Mouse (Mus musculus): ENCODE results near the gene Ndufa7.
A peak's percentile ranks its signal among the peaks of the same experiment; 100 is the strongest.
"Not testable (repeated sequence)": the region's sequence is repeated elsewhere in the genome, so short reads cannot be mapped to it uniquely, and the experiment has no call there.

Ndufa7 gene

GRCm38 (mm10) chr17:33811142-33811516 lies 13.2 kb upstream of the Ndufa7 start:
- DNase-seq (ENCODE audit: low spot score in 2 of 2), result no peak

GRCm38 (mm10) chr17:33812475-33812874 lies 11.9 kb upstream of the Ndufa7 start:
- DNase-seq (ENCODE audit: low spot score in 2 of 2), result no peak

- no peak for DNase-seq (ENCODE audit: low spot score in 2 of 2)
Measured at GRCm38 (mm10) chr17:33812990-33813389, 11.4 kb upstream of the Ndufa7 start.

DNA sequence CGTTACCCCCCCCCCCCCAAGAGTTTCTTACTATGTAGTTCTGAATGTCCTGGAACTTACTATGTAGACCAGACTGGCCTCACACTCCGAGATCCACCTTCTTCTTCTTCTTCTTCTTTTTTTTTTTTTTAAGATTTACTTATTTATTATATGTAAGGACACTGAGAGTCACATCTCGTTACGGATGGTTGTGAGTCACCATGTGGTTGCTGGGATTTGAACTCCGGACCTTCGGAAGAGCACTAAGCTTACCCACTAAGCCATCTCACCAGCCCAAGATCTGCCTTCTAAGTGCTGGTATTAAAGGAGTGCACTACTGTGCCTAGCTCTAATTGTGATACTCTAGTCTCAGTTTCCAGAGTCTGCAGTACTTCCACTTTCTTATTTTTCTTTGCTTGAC lies 9.0 kb upstream of the Ndufa7 start:
- DNase-seq (ENCODE audit: low spot score in 2 of 2), result no peak

DNA sequence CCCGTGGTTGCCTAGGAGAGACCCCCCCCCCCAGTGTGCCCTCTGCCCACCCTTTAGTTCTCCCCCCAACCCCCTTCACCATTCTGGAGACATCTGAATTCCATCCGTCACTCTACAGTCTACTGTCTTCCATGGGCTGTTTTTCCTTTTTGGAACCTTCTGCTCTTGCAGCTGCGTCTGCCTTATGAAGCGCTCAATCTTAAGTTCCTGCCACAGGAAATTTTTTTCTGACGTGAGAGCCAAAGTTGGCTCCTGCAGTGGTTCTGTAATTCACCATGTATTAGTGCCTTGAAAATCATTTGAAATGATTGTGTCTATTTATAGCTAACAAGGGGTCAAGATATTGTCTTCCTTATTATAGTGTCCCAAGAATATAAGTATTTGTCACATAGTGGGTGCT lies 7.8 kb upstream of the Ndufa7 start:
- no peak for DNase-seq (ENCODE audit: low spot score in 2 of 2)

- DNase-seq (ENCODE audit: low spot score in 2 of 2), result peak; percentile 78 to 80
Measured at GRCm38 (mm10) chr17:33817184-33817968, 7.0 kb upstream of the Ndufa7 start.

DNA sequence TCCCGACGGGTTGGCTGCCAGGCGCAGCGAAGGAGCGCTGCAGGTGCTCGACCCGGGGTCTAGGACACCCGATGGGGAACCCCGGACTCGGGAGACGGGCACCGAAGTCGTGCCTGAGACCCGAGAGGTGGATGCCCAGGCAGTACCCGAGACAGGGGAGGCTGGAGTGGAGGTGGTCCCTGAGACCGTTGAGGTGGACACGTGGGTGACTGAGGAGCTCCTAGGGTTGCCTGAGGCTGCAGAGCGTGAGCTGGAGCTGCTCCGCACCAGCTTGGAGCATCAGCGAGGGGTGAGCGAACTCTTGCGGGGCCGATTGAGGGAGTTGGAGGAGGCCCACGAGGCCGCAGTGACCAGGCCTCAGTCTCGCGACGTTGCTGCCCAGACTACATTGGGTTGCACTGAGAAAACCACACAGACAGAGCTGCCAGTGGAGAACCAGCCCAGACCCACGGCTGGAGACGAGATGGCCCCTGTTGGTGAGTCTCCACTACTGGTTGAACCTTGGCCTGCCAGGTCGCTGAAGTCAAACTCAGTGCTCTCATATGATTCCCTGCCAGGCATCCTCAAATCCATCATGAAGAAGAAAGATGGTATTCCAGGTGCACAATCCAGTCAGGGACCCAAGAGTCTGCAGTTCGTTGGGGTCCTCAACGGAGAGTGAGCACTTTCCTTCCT lies 6.3 kb upstream of the Ndufa7 start:
- no peak for DNase-seq (ENCODE audit: low spot score in 2 of 2)

- no peak for DNase-seq (ENCODE audit: low spot score in 2 of 2)
Measured at GRCm38 (mm10) chr17:33822436-33822959, 1.9 kb upstream of the Ndufa7 start.

- not testable (repeated sequence) for DNase-seq (ENCODE audit: low spot score in 2 of 2)
Measured at GRCm38 (mm10) chr17:33823171-33823570, 1.2 kb upstream of the Ndufa7 start.

DNA sequence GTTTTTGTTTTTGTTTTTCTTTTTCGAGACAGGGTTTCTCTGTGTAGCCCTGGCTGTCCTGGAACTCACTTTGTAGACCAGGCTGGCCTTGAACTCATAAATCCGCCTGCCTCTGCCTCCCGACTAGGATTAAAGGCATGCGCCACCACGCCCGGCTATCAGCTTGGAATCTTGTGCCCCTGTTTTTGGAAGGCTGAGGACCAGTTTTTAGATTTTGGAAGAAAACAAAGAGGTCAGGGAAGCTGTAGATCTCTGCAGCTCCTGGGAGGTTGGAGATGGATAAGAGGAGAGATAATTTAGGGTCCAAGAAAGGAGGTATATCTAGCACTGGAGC lies 592 bp downstream of the Ndufa7 start:
- not testable (repeated sequence) for DNase-seq (ENCODE audit: low spot score in 2 of 2)

- DNase-seq (ENCODE audit: low spot score in 2 of 2), result no peak
Measured at GRCm38 (mm10) chr17:33825462-33825861, 1.1 kb downstream of the Ndufa7 start.

DNA sequence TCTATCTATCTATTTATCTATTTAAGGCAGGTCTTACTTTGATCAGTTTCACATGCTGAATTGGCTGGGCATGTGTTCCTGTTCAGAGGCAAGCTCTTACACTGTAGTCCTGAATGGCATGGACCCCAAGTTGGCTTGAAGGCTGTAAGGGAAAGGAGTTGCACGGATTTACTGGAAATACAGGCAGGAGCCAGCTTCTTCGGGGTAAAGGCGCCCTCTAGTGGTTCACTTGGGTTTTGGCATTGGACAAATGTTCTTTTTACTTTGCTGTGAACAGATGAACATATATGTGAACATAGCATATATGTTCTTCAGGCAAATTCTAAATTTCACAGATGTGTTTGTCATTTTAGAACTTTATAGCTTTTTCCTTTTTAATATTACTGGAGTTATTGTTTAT lies 2.5 kb downstream of the Ndufa7 start:
- DNase-seq (ENCODE audit: low spot score in 2 of 2), result peak in 1 of 2 experiments; percentile 67

- no peak for DNase-seq (ENCODE audit: low spot score in 2 of 2)
Measured at GRCm38 (mm10) chr17:33828892-33829291, 4.5 kb downstream of the Ndufa7 start.

- DNase-seq (ENCODE audit: low spot score in 2 of 2), result no peak
Measured at GRCm38 (mm10) chr17:33829561-33829960, 5.2 kb downstream of the Ndufa7 start.

DNA sequence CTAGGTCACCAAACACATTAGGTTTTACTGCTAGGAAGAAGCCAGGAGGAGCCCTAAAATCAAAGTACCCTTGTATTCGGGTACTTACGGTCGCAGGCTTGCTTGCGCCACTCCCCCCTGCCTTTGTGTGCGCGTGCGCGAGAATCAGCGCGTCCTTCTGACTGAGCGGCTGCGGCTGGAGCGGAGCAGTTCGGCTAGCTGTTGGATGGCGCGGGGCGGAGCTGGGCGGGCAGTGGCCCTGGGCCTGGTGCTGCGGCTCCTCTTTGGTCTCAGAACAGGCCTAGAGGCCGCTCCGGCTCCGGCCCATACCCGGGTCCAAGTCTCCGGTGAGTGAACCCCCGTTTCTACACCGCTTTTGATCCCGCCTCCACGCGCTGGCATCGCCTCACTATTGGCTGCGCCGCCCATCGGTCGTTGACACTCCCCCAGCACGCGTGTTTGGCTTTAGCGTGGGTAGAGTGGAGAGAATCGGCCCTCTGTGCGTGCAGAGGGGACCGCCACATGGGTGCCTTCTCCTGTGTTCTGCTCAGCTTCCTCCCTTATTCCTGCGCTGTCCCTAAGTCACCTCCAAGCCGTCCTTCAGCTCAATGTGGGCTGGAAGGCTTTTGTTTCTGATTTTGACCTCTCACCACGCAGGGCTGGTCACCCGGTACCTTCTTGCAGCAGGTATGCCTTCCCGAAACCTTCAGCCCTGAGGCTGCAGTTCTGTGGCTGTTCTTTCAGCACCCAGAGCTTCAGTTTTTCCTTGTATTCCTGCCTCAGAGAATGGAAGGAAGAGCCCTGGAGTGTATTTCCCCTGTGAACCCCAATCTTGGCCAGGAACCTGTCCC lies 18.8 kb downstream of the Ndufa7 start, which contains the start of gene Cd320:
Gene Cd320, plus strand, starts transcription at position 126 of the 830 bp plus-strand sequence.
- DNase-seq (ENCODE audit: low spot score in 2 of 2), result peak; percentile 84 to 89

DNA sequence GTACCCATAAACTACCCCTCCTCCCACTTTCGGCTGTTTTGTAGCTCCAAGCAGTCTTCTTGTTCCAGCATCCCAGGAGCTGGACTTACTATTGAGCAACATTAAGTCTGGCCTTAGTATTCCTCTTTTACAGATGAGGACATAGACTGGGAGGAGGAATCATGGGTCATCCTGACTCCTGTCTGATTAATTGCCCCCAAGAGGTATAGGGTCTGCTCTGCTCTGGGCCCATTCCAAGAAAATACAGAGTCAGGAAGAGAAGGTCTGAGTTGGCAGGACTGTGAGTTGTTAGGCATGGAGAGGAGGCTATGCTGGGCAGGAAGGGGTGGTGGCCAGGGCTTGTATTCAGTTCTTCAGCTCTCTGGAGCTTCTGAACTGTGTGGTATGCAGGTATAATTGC lies 19.8 kb downstream of the Ndufa7 start:
- DNase-seq (ENCODE audit: low spot score in 2 of 2), result no peak

GRCm38 (mm10) chr17:33848139-33848538 lies 23.8 kb downstream of the Ndufa7 start:
- DNase-seq (ENCODE audit: low spot score in 2 of 2), result no peak

DNA sequence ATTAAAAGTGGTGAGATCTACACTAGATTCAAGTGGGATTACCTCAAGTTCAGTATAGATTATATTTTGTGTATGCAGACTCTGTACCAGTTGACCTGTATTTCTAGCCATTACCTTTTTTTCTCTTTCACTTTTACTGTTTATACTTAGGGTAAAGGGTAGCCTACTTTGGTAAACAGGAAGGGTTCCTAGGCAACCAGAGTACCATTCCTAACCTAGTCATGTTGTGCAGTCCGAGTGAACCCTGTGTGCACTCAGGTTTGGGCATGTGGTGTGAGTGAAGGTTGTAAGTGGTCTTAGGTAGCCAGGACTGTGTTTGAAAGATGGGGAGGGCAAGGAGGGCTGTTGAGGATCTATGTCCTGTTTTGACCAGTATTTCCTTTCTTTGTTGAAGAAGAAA lies 27.0 kb downstream of the Ndufa7 start:
- no peak for DNase-seq (ENCODE audit: low spot score in 2 of 2)

DNA sequence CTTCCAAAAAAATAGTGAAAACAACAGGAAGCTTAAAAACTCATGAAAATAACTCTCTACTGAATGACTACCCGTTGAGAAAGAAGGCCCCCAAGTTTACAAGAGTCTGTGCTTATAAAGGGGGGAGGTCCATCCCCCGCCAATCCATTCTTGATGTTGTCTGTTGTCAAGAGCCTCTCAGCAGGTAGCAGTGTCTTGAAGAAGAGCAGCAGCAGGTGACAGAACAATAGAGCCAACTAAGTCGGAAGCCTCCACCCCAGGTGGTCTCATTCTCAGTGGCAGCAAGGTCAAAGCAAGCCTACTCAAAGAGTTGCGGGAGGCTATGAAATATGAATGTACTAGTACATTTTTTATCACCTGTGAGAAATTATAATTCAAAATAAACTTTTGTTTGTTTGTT lies 33.4 kb downstream of the Ndufa7 start:
- DNase-seq (ENCODE audit: low spot score in 2 of 2), result no peak

- peak; percentile 72 to 80 for DNase-seq (ENCODE audit: low spot score in 2 of 2)
Measured at GRCm38 (mm10) chr17:33865330-33866030, 41.1 kb downstream of the Ndufa7 start.

DNA sequence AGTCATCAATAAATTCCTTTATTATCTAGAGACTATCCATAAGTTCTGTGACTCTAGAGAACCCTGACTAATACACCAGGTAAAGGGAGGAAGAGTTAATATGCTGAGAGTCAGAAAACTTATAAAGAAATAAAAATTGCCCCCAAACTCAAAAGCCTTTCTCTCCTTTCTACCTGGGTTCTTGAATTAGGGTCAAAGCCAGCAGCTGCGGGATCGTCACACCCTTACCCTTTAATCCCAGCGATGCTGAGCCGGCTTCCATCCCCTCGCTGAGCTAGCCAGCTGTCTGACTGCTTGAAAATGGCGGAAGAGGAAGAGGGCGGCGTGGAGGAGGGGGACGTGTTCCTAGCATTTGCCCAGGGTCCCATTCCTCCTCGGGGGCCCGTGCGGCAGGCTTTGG lies 49.2 kb downstream of the Ndufa7 start, which contains the start of gene Gm7029:
Gene Gm7029, plus strand, starts transcription at position 301 of the 400 bp plus-strand sequence.
- not testable (repeated sequence) for DNase-seq (ENCODE audit: low spot score in 2 of 2)

Measured in frontal cortex, postnatal 14 days (tissue).